Mouse (Mus musculus) cortical plate, adult 2 months (tissue): ENCODE results near the gene Gm20662.

Source experiments
- CTCF ChIP-seq: fragments of 200-500 bp; IDR thresholded peaks from 2 replicates; pipeline ENCODE4 v1.5.1; 2011; ENCODE audit warnings: mild to moderate bottlenecking, control low read depth, low read length; ENCODE audit not compliant: insufficient read depth; ENCODE audit errors: extremely low read depth
- POLR2A ChIP-seq: fragments of 200-500 bp; IDR thresholded peaks from 2 replicates; pipeline ENCODE4 v1.6.1; 2011; ENCODE audit warnings: mild to moderate bottlenecking, low read length, control low read depth; ENCODE audit not compliant: insufficient read depth; ENCODE audit errors: extremely low read depth

DNA sequence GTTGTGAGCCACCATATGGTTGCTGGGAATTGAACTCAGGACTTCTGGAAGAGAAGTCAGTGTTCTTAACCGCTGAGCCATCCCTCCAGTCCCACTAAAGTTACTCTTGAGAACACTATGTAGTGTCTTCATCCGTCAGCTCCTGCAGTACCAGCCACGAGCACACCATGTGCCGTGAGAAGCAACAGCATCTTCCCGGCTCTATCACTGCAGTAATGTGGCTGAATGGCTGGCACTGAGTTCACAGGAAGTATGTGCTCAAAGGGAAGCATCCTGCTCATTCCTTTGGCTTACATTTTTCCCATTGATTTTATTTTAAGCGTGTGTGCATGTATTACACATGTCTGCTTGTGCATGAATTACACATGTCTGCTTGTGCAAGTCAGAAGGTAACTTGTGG is 28.7 kb upstream of the Gm20662 start:
- TF ChIP-seq CTCF (no peak), POLR2A (no peak)
